Comparison of ENCODE assay signal across 11 mouse cellular contexts in the genomic region with DNA sequence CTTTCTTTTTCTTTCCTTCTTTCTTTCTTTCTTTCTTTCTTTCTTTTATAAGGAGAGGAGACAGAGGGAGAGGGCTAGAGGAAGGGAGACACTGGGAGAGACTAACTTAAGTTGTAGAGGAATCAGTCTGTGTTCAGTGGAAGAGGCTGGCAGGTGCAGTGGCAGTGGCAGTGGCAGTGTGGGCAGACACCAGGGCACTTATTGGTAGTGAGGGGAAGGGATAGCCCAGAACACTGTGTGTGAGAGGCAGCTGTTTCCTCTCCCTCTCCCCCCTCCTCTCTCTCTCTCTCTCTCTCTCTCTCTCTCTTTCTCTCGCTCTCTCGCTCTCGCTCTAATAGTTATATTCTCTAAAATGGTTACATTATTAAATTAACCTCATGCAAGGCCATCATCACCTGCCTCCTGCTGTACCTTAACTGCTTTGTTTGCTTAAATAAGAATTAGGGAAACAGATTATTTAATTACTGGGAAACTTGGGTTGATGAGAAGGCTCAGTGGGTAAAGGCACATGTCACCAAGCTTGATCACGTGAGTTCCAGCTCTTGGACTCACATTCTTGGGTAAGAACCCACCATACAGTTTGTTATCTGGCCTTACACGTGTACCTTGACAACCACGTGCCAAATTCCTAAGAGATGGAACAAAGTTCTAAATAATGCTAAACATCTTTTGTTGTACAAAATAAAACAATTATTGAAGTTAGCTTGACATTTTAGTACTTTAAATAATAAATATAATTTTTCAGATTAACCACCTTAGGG. TPM values are rescaled to one million over a fixed set of nuclear protein-coding genes. Genes with fewer than 3 reads are reported as not detected.
DNase-seq lines count a peak whose midpoint lies in the region; ATAC-seq and TF ChIP-seq lines count a peak whose summit lies in the region.
"Had no signal": no experiment of that assay in that cellular context is flagged by ENCODE, and none has a peak within 500 bp of the region (broad histone marks: within the 10 kb centered on the region; RNA-seq: fewer than 3 reads in every experiment).

No protein-coding gene starts in this region.

- no peak for TF ChIP-seq EP300 in liver, embryonic 14.5 days (IDR thresholded peaks at IDR 0.05; ENCODE audit: low read depth)

- peak overlapping the region; percentile 55 for H3K4me3 ChIP-seq in spleen, adult 2 months (ENCODE audit: extremely low read depth, insufficient read depth, insufficient read length)
- peak overlapping the region; percentile 53 to 61 for H3K4me3 ChIP-seq in liver, embryonic 14.5 days (ENCODE audit: insufficient read depth in 1 of 2, low read depth in 2 of 2, low read length in 2 of 2)

- no peak for TF ChIP-seq POLR2A in spleen, adult 2 months (IDR thresholded peaks at IDR 0.05; ENCODE audit: low read depth, low read length)

- no peak for TF ChIP-seq CTCF in spleen, adult 2 months (IDR thresholded peaks at IDR 0.05; ENCODE audit: extremely low read depth, insufficient read depth, insufficient read length, insufficient replicate concordance)
- no peak for TF ChIP-seq CTCF in liver, embryonic 14.5 days (IDR thresholded peaks at IDR 0.05; ENCODE audit: low read depth)

- H3K4me1 ChIP-seq in spleen, adult 2 months (ENCODE audit: control insufficient read depth, insufficient read depth, insufficient read length), result peaks cover 23% of the 10 kb centered on the region; the same call in 1 of the 2 replicates
- peaks cover 42 to 57% of the 10 kb centered on the region in 2 experiments for H3K4me1 ChIP-seq in liver, embryonic 14.5 days (replicated peaks; ENCODE audit: control insufficient read depth in 2 of 2, insufficient read depth in 2 of 2, low read length in 1 of 2)

- peaks cover 13% of the 10 kb centered on the region for H3K9me3 ChIP-seq in liver, embryonic 14.5 days (ENCODE audit: control insufficient read depth, low read length)

- WGBS in spleen, adult 2 months, result 7% methylated on average over 6 of the region's 6 CpGs
- WGBS in liver, embryonic 14.5 days (ENCODE audit: insufficient replicate concordance), result 44% methylated on average over 6 of the region's 6 CpGs

- H3K4me2 ChIP-seq in liver, embryonic 14.5 days (ENCODE audit: low read depth), result peak overlapping the region; percentile 68

- H3K36me3 ChIP-seq in spleen, adult 2 months (ENCODE audit: control insufficient read depth, insufficient read depth, low read length), result no peaks in the 10 kb centered on the region
- peaks cover 10% of the 10 kb centered on the region for H3K36me3 ChIP-seq in liver, embryonic 14.5 days (replicated peaks; ENCODE audit: control insufficient read depth, insufficient read depth, low read depth)

- H3K27ac ChIP-seq in spleen, adult 2 months (ENCODE audit: insufficient read depth, low read length), result peak overlapping the region; percentile 69
- peak overlapping the region; percentile 60 for H3K27ac ChIP-seq in liver, embryonic 14.5 days

- DNase-seq in CD4-positive, CD25-positive, alpha-beta regulatory T cell, adult 2 months (ENCODE audit: low read depth, low spot score), result peak; percentile 55
- DNase-seq in spleen, adult 2 months (ENCODE audit: low read depth in 1 of 2, low spot score in 2 of 2), result peak in 1 of 2 experiments; percentile 32
- no peak for DNase-seq in spleen, postnatal 14 days (ENCODE audit: low spot score in 2 of 2)
- DNase-seq in liver, embryonic 14.5 days (ENCODE audit: low read depth in 3 of 3, low spot score in 3 of 3), result no peak
- DNase-seq in thymus, postnatal 14 days, result peak; percentile 52
- DNase-seq in ovary, postnatal 14 days (ENCODE audit: low spot score), result no peak
- no peak for DNase-seq in lung, postnatal 10 days
- DNase-seq: cerebellum, adult 2 months; gastrocnemius, postnatal 14 days had no signal

- H3K27me3 ChIP-seq in spleen, adult 2 months (ENCODE audit: control insufficient read depth, insufficient read depth, low read length), result no peaks in the 10 kb centered on the region
- no peaks in the 10 kb centered on the region for H3K27me3 ChIP-seq in liver, embryonic 14.5 days (ENCODE audit: control insufficient read depth, insufficient read depth, low read length)

- no peak for ATAC-seq in CD4-positive, CD25-positive, alpha-beta regulatory T cell, adult 4 months
- no peak for ATAC-seq in liver, embryonic 14.5 days (ENCODE audit: insufficient read depth)
- ATAC-seq: hindbrain, embryonic 16.5 days had no signal

- H3K9ac ChIP-seq in liver, embryonic 14.5 days (replicated peaks), result peak overlapping the region; percentile 59

RNA-seq across cellular contexts. Expression of gene Prr3, which starts 18.7 kb away (rescaled TPM):
- 10 to 100 TPM; 16.5 to 17.6 TPM for polyA plus RNA-seq in CD4-positive, CD25-positive, alpha-beta regulatory T cell, adult 4 months (2017; shearing (Covaris generic))
- polyA plus RNA-seq in spleen, adult 2 months (2012; rRNA removed), result 19.3 and 24.3 TPM in 2 replicates
- 5.5 and 6.3 TPM in 2 replicates for polyA plus RNA-seq in liver, embryonic 14.5 days (2012; rRNA removed)
- 3.5 and 4.5 TPM in 2 replicates for polyA plus RNA-seq in liver, embryonic 14.5 days (2014; fragmentation: Nextera tagmentation; extraction: Ambion mirVana)

RNA-seq across cellular contexts. Expression of gene Gnl1, which starts 19.1 kb away (rescaled TPM):
- polyA plus RNA-seq in CD4-positive, CD25-positive, alpha-beta regulatory T cell, adult 4 months (2017; shearing (Covaris generic)), result 1 to 10 TPM; 8.1 to 9.2 TPM
- 28.9 and 33.9 TPM in 2 replicates for polyA plus RNA-seq in spleen, adult 2 months (2012; rRNA removed)
- 3.9 and 5.2 TPM in 2 replicates for polyA plus RNA-seq in liver, embryonic 14.5 days (2012; rRNA removed)
- polyA plus RNA-seq in liver, embryonic 14.5 days (2014; fragmentation: Nextera tagmentation; extraction: Ambion mirVana), result 4.4 and 5.6 TPM in 2 replicates

RNA-seq across cellular contexts. Expression of gene H2-T24, which starts 21.6 kb away (rescaled TPM):
- polyA plus RNA-seq in CD4-positive, CD25-positive, alpha-beta regulatory T cell, adult 4 months (2017; shearing (Covaris generic)), result 10 to 100 TPM; 31.2 to 45.1 TPM
- polyA plus RNA-seq in spleen, adult 2 months (2012; rRNA removed), result 19.1 and 19.2 TPM in 2 replicates
- 3.2 and 4.3 TPM in 2 replicates for polyA plus RNA-seq in liver, embryonic 14.5 days (2012; rRNA removed)
- polyA plus RNA-seq in liver, embryonic 14.5 days (2014; fragmentation: Nextera tagmentation; extraction: Ambion mirVana), result 3.7 and 4.0 TPM in 2 replicates

RNA-seq across cellular contexts. Expression of gene Abcf1, which starts 29.2 kb away (rescaled TPM):
- polyA plus RNA-seq in CD4-positive, CD25-positive, alpha-beta regulatory T cell, adult 4 months (2017; shearing (Covaris generic)), result 100 to 1,000 TPM; 122 to 174 TPM
- 65.1 and 79.6 TPM in 2 replicates for polyA plus RNA-seq in spleen, adult 2 months (2012; rRNA removed)
- polyA plus RNA-seq in liver, embryonic 14.5 days (2012; rRNA removed), result 35.7 and 49.0 TPM in 2 replicates
- polyA plus RNA-seq in liver, embryonic 14.5 days (2014; fragmentation: Nextera tagmentation; extraction: Ambion mirVana), result 39.0 and 49.1 TPM in 2 replicates

RNA-seq across cellular contexts. Expression of gene H2-T23, which starts 33.9 kb away (rescaled TPM):
- 1,000 to 10,000 TPM in 1 of 2 experiments, 100 to 1,000 TPM in 1; 829 to 1,151 TPM for polyA plus RNA-seq in CD4-positive, CD25-positive, alpha-beta regulatory T cell, adult 4 months (2017; shearing (Covaris generic))
- polyA plus RNA-seq in spleen, adult 2 months (2012; rRNA removed), result 344 and 382 TPM in 2 replicates
- 24.3 and 29.1 TPM in 2 replicates for polyA plus RNA-seq in liver, embryonic 14.5 days (2012; rRNA removed)
- polyA plus RNA-seq in liver, embryonic 14.5 days (2014; fragmentation: Nextera tagmentation; extraction: Ambion mirVana), result 25.5 and 28.8 TPM in 2 replicates

Comparison
In these comparisons a context has a peak if more than half of its experiments do, and no peak if none do; other contexts are left out.
1. DNase-seq: peak in CD4-positive, CD25-positive, alpha-beta regulatory T cell, adult 2 months (single experiment) and thymus, postnatal 14 days (single experiment); none in spleen, postnatal 14 days (0 of 2), liver, embryonic 14.5 days (0 of 3), ovary, postnatal 14 days (single experiment) and lung, postnatal 10 days (single experiment).